Mouse (Mus musculus): ENCODE measurements around the gene Arl13a. TPM values are rescaled to one million over a fixed set of nuclear protein-coding genes. Genes with fewer than 3 reads are reported as not detected.

The Arl13a gene
- polyA plus RNA-seq, 1 experiment, result not detected

- Histone ChIP-seq H3K4me3 (no peak within 1 kb of the TSS), H3K4me2 (ENCODE audit: low read depth) (no peak within 1 kb of the TSS), H3K36me3 (ENCODE audit: control insufficient read depth, insufficient read depth) (no peaks in the 10 kb centered on the region), H3K79me2 (ENCODE audit: control insufficient read depth, insufficient read depth) (no peaks in the 10 kb centered on the region), H3ac (ENCODE audit: control insufficient read depth, insufficient read length) (no peak within 1 kb of the TSS), H3K27me3 (ENCODE audit: control insufficient read depth, insufficient read depth, insufficient read length) (no peaks in the 10 kb centered on the region)
- TF ChIP-seq USF1 (IDR thresholded peaks at IDR 0.05; ENCODE audit: low read depth) (no peak), POLR2A (IDR thresholded peaks at IDR 0.05; ENCODE audit: insufficient read length, low read depth) (no peak), REST (IDR thresholded peaks at IDR 0.05; ENCODE audit: insufficient read depth, insufficient read length) (no peak), MYOD1 (IDR thresholded peaks at IDR 0.05; ENCODE audit: control insufficient read depth in 1 of 3, insufficient read length in 2 of 3, low read depth in 2 of 3) (no peak), POLR2AphosphoS2 (IDR thresholded peaks at IDR 0.05; ENCODE audit: insufficient read length, low read depth) (no peak), SRF (IDR thresholded peaks at IDR 0.05; ENCODE audit: control insufficient read depth, insufficient read length, low read depth) (no peak), CEBPB (IDR thresholded peaks at IDR 0.05; ENCODE audit: insufficient read depth, poor library complexity, severe bottlenecking) (no peak)
These were observed 34.6 kb downstream of the Arl13a start, which contains the start of gene Nox1 for GRCm38 (mm10) chrX:134221856-134222255. TSS of gene Nox1 (minus strand) at chrX:134221956.

DNA sequence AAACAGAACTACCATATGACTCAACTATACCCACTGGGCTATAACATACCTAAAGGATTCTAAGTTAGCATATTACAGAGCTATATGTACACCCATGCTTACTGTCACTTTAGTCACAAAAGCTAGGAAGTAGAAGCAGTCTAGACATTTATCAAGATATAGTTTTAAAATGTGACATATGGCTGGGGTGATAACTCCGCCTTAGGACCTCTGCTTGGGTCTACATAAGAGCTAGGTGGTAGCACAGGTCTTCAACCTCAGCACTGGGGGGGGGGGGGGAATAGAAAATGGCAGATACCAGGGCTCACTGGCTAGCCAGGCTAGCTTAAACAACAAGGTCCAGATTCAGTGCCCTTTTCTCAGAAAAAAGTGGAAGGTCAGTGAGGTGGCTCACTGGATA is 45.7 kb downstream of the Arl13a start:
- Histone ChIP-seq H3K4me2 (ENCODE audit: low read depth) (no peak overlapping the region), H3K27me3 (ENCODE audit: control insufficient read depth, insufficient read depth, insufficient read length) (no peaks in the 10 kb centered on the region), H3K4me3 (no peak overlapping the region), H3K36me3 (ENCODE audit: control insufficient read depth, insufficient read depth) (no peaks in the 10 kb centered on the region), H3ac (ENCODE audit: control insufficient read depth, insufficient read length) (no peak overlapping the region), H3K79me2 (ENCODE audit: control insufficient read depth, insufficient read depth) (no peaks in the 10 kb centered on the region)
- TF ChIP-seq TCF12 (IDR thresholded peaks at IDR 0.05; ENCODE audit: insufficient read depth, poor library complexity, severe bottlenecking) (no peak), MYOD1 (IDR thresholded peaks at IDR 0.05; ENCODE audit: control insufficient read depth in 1 of 3, insufficient read length in 2 of 3, low read depth in 2 of 3) (no peak), CEBPB (IDR thresholded peaks at IDR 0.05; ENCODE audit: insufficient read depth, poor library complexity, severe bottlenecking) (no peak), E2F4 (IDR thresholded peaks at IDR 0.05; ENCODE audit: insufficient read depth) (no peak), USF1 (IDR thresholded peaks at IDR 0.05; ENCODE audit: low read depth) (no peak), MYOG (IDR thresholded peaks at IDR 0.05; ENCODE audit: control insufficient read depth in 1 of 3, insufficient read depth in 1 of 3, insufficient read length in 2 of 3, low read depth in 2 of 3) (no peak), TCF3 (IDR thresholded peaks at IDR 0.05; ENCODE audit: insufficient read length, low read depth) (no peak), MAX (IDR thresholded peaks at IDR 0.05; ENCODE audit: low read depth) (no peak), POLR2A (IDR thresholded peaks at IDR 0.05; ENCODE audit: insufficient read length, low read depth) (no peak), POLR2AphosphoS2 (IDR thresholded peaks at IDR 0.05; ENCODE audit: insufficient read length, low read depth) (no peak), SRF (IDR thresholded peaks at IDR 0.05; ENCODE audit: control insufficient read depth, insufficient read length, low read depth) (no peak), REST (IDR thresholded peaks at IDR 0.05; ENCODE audit: insufficient read depth, insufficient read length) (no peak)

GRCm38 (mm10) chrX:134238266-134238665 is 51.0 kb downstream of the Arl13a start:
- Histone ChIP-seq H3K79me2 (ENCODE audit: control insufficient read depth, insufficient read depth) (no peaks in the 10 kb centered on the region), H3ac (ENCODE audit: control insufficient read depth, insufficient read length) (no peak overlapping the region), H3K4me2 (ENCODE audit: low read depth) (no peak overlapping the region), H3K36me3 (ENCODE audit: control insufficient read depth, insufficient read depth) (no peaks in the 10 kb centered on the region), H3K4me3 (no peak overlapping the region), H3K27me3 (ENCODE audit: control insufficient read depth, insufficient read depth, insufficient read length) (no peaks in the 10 kb centered on the region)
- no peak for TF ChIP-seq CEBPB (IDR thresholded peaks at IDR 0.05; ENCODE audit: insufficient read depth, poor library complexity, severe bottlenecking)
- no peak for TF ChIP-seq REST (IDR thresholded peaks at IDR 0.05; ENCODE audit: insufficient read depth, insufficient read length)
- TF ChIP-seq TCF3 (IDR thresholded peaks at IDR 0.05; ENCODE audit: insufficient read length, low read depth), result no peak
- no peak for TF ChIP-seq MAX (IDR thresholded peaks at IDR 0.05; ENCODE audit: low read depth)
- TF ChIP-seq SRF (IDR thresholded peaks at IDR 0.05; ENCODE audit: control insufficient read depth, insufficient read length, low read depth), result no peak
- no peak for TF ChIP-seq TCF12 (IDR thresholded peaks at IDR 0.05; ENCODE audit: insufficient read depth, poor library complexity, severe bottlenecking)
- no peak for TF ChIP-seq USF1 (IDR thresholded peaks at IDR 0.05; ENCODE audit: low read depth)
- no peak for TF ChIP-seq POLR2A (IDR thresholded peaks at IDR 0.05; ENCODE audit: insufficient read length, low read depth)
- no peak for TF ChIP-seq MYOD1 (IDR thresholded peaks at IDR 0.05; ENCODE audit: control insufficient read depth in 1 of 3, insufficient read length in 2 of 3, low read depth in 2 of 3)
- no peak for TF ChIP-seq MYOG (IDR thresholded peaks at IDR 0.05; ENCODE audit: control insufficient read depth in 1 of 3, insufficient read depth in 1 of 3, insufficient read length in 2 of 3, low read depth in 2 of 3)
- TF ChIP-seq POLR2AphosphoS2 (IDR thresholded peaks at IDR 0.05; ENCODE audit: insufficient read length, low read depth), result no peak

DNA sequence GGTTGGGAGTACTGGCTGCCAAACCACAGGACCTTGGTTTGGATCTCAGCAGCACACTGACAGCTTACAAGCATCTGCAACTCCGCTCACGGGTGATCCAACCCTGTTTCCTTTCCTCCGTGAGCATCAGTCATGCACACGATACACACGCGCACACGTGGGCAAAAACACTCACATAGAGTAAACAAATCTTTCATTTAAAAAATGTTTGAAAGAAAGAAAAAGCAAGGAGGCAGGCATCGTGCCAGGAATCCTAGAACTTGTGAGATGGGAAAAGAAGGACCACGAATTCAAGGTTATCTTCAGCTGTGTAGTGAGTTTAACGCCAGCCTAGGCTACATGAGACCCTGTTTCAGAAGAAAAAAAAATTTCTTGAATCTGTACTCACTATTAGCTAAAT is 58.6 kb downstream of the Arl13a start:
- Histone ChIP-seq H3K36me3 (ENCODE audit: control insufficient read depth, insufficient read depth) (no peaks in the 10 kb centered on the region), H3K27me3 (ENCODE audit: control insufficient read depth, insufficient read depth, insufficient read length) (no peaks in the 10 kb centered on the region), H3ac (ENCODE audit: control insufficient read depth, insufficient read length) (no peak overlapping the region), H3K79me2 (ENCODE audit: control insufficient read depth, insufficient read depth) (no peaks in the 10 kb centered on the region), H3K4me2 (ENCODE audit: low read depth) (no peak overlapping the region), H3K4me3 (no peak overlapping the region)
- no peak for TF ChIP-seq POLR2AphosphoS2 (IDR thresholded peaks at IDR 0.05; ENCODE audit: insufficient read length, low read depth)
- TF ChIP-seq MAX (IDR thresholded peaks at IDR 0.05; ENCODE audit: low read depth), result no peak
- TF ChIP-seq MYOD1 (IDR thresholded peaks at IDR 0.05; ENCODE audit: control insufficient read depth in 1 of 3, insufficient read length in 2 of 3, low read depth in 2 of 3), result no peak
- no peak for TF ChIP-seq E2F4 (IDR thresholded peaks at IDR 0.05; ENCODE audit: insufficient read depth)
- no peak for TF ChIP-seq POLR2A (IDR thresholded peaks at IDR 0.05; ENCODE audit: insufficient read length, low read depth)
- no peak for TF ChIP-seq SRF (IDR thresholded peaks at IDR 0.05; ENCODE audit: control insufficient read depth, insufficient read length, low read depth)
- no peak for TF ChIP-seq TCF12 (IDR thresholded peaks at IDR 0.05; ENCODE audit: insufficient read depth, poor library complexity, severe bottlenecking)
- no peak for TF ChIP-seq REST (IDR thresholded peaks at IDR 0.05; ENCODE audit: insufficient read depth, insufficient read length)
- TF ChIP-seq USF1 (IDR thresholded peaks at IDR 0.05; ENCODE audit: low read depth), result no peak
- TF ChIP-seq MYOG (IDR thresholded peaks at IDR 0.05; ENCODE audit: control insufficient read depth in 1 of 3, insufficient read depth in 1 of 3, insufficient read length in 2 of 3, low read depth in 2 of 3), result no peak
- TF ChIP-seq CEBPB (IDR thresholded peaks at IDR 0.05; ENCODE audit: insufficient read depth, poor library complexity, severe bottlenecking), result no peak
- TF ChIP-seq TCF3 (IDR thresholded peaks at IDR 0.05; ENCODE audit: insufficient read length, low read depth), result no peak

Data from myocyte (in vitro differentiated cells).